Mouse (Mus musculus) lung, adult 2 months (tissue): ENCODE results near the gene Gm5617. TPM values are rescaled to one million over a fixed set of nuclear protein-coding genes. Genes with fewer than 3 reads are reported as not detected.
"Not testable (repeated sequence)": the region's sequence is repeated elsewhere in the genome, so short reads cannot be mapped to it uniquely, and the experiment has no call there.

Experiments used
- DNase-seq: peaks from one replicate; pipeline ENCODE4 v3.0.0; 2022
- H3K4me1 ChIP-seq: fragments of 200-500 bp; 2 replicates; pipeline ENCODE4 v1.6.1; 2011; ENCODE audit warnings: low read length; ENCODE audit not compliant: control insufficient read depth, insufficient read depth
- H3K4me3 ChIP-seq: fragments of 200-500 bp; replicated peaks from 2 replicates; pipeline ENCODE3; 2011; ENCODE audit warnings: low read depth, mild to moderate bottlenecking, control low read depth, low read length; ENCODE audit errors: extremely low read depth
- CTCF ChIP-seq: fragments of 200-500 bp; IDR thresholded peaks from 2 replicates; pipeline ENCODE4 v1.5.1; 2011; ENCODE audit warnings: mild to moderate bottlenecking, low read length, control low read depth; ENCODE audit not compliant: insufficient read depth
- POLR2A ChIP-seq: fragments of 200-500 bp; IDR thresholded peaks from 2 replicates; pipeline ENCODE4 v1.6.1; 2011; ENCODE audit warnings: low read depth, mild to moderate bottlenecking, control low read depth, low read length, borderline replicate concordance; ENCODE audit errors: extremely low read depth
- WGBS: fragments of 180-500 bp; shearing (Covaris S2); methylation state at CpG from one replicate; pipeline ENCODE4 v1.1.7; 2018; 5-methylcytosine and 5-hydroxymethylcytosine counted together
- polyA plus RNA-seq: library from polyadenylated mRNA; depleted of rRNA; stranded (reverse); fragments of >200 nt; gene quantifications from 2 replicates; pipeline ENCODE4 v1.2.3, GENCODE M21; 2012; rRNA removed

The Gm5617 gene
- polyA plus RNA-seq, 1 experiment: 60.2 TPM

DNA sequence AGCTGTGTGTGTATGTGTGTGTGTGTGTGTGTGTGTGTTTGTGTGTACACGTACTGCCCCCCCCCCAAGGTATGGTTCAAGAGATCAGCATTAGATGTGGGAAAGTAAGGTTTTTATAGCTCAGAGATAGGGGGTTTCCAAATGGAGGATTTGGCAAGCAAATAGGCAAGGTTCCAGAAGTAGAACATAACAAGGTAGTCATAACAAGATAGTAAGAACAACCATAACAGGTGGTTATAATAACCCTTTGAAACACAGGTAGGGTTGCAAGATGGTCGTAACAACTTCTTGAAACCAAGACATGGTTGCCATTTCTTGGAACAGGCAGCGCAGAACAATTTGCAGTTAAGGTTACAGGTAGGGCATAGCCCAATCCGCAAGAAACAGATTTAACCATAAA lies 31.3 kb downstream of the Gm5617 start:
- no peak for DNase-seq
- WGBS: 86% methylated on average over 4 of the region's 4 CpGs
- no peak overlapping the region for H3K4me3 ChIP-seq
- no peaks in the 10 kb centered on the region for H3K4me1 ChIP-seq
- TF ChIP-seq POLR2A: no peak
- no peak for TF ChIP-seq CTCF

DNA sequence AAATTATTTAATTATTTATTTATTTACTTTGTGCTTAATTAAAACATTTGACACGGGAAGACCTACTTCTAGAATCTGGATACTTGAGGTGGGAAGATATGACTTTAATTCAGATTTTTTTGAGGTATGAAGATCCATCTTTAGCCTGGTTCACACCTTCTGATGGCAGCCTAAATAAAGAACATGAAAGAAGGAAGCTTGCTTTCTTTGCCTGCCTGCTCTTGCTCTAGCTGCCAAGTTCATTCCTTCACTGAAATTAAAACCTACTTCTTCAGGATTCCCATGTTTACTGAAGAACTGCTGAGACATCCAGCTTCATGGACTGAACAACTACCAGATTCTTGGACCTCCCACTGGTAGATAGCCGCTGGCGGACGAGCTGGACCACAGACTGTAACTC lies 36.1 kb downstream of the Gm5617 start:
- TF ChIP-seq POLR2A: no peak
- TF ChIP-seq CTCF: no peak
- no peak for DNase-seq
- WGBS: 79% methylated on average over 4 of the region's 4 CpGs
- Histone ChIP-seq H3K4me1 (no peaks in the 10 kb centered on the region), H3K4me3 (no peak overlapping the region)

DNA sequence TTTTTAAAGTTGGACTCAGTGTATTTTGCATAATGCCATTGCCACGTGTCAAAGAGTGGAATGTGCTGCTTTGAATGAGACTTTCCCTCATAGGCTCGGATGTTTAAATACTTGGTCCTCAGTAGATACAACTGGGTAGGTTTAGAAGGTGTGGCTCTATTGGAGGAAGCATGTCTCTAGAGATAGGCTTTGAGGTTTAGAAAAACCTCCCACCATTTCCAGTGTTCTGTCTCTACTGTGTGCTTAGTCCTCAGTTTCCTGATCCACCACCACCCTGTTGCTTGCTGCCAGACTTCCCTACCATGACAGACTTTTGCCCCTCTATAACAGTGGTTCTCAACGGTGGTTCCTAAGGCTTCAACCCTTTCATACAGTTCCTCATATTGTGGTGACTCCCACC lies 37.0 kb downstream of the Gm5617 start:
- TF ChIP-seq CTCF: no peak
- no peak for TF ChIP-seq POLR2A
- no peak for DNase-seq
- Histone ChIP-seq H3K4me1 (no peaks in the 10 kb centered on the region), H3K4me3 (no peak overlapping the region)
- 46% methylated on average over 3 of the region's 3 CpGs for WGBS

GRCm38 (mm10) chr9:48532730-48533129 lies 37.5 kb downstream of the Gm5617 start:
- Histone ChIP-seq H3K4me3 (no peak overlapping the region), H3K4me1 (no peaks in the 10 kb centered on the region)
- 43% methylated on average over 2 of the region's 2 CpGs for WGBS
- DNase-seq: no peak
- TF ChIP-seq POLR2A (no peak), CTCF (no peak)

- WGBS: 59% methylated on average over 1 of the region's 1 CpGs
- TF ChIP-seq CTCF (no peak), POLR2A (no peak)
- H3K4me1 ChIP-seq: no peaks in the 10 kb centered on the region
- H3K4me3 ChIP-seq: no peak overlapping the region
- DNase-seq: no peak
Observed at GRCm38 (mm10) chr9:48536414-48536813, 41.2 kb downstream of the Gm5617 start.

- not testable (repeated sequence) for H3K4me1 ChIP-seq, H3K4me3 ChIP-seq, DNase-seq
- WGBS: 71% methylated on average over 1 of the region's 1 CpGs
Observed at GRCm38 (mm10) chr9:48537616-48538015, 42.4 kb downstream of the Gm5617 start.

DNA sequence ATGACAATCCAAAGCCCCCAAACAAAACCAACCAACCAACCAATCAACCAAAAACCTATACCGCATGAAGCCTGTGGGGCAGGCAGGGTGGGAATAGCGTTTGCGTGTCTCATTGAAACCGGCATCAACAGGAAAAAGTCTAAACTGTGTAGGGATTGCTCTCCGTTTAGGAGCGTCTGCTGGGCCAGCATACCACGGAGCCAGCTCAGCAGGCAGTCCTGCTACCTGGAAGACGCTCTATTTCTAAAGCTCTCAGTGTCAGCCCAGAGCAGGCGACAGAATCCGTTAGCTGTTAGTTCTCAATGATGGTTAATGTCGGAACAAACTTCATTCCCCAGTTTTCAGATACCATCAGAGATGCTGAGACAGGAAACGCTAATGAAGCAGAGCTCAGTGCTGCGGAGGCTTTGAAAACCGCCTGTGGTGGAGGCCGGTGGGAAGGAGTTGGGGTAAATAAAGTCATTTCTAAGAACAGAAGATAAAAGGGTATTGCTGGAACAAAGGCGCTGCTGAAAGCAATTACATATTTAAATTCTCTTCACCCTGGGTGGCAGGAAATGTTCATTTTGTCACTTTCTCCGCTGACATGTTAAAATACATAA lies 42.9 kb downstream of the Gm5617 start:
- WGBS: 10% methylated on average over 17 of the region's 17 CpGs
- TF ChIP-seq CTCF (no peak), POLR2A (no peak)
- Histone ChIP-seq H3K4me3 (no peak overlapping the region), H3K4me1 (no peaks in the 10 kb centered on the region)
- DNase-seq: no peak

- no peaks in the 10 kb centered on the region for H3K4me1 ChIP-seq
- 19% methylated on average over 12 of the region's 12 CpGs for WGBS
- no peak for DNase-seq
- no peak overlapping the region for H3K4me3 ChIP-seq
- TF ChIP-seq CTCF: no peak
- TF ChIP-seq POLR2A: no peak
Observed at GRCm38 (mm10) chr9:48538688-48539087, 43.4 kb downstream of the Gm5617 start.

Other genes with a start within 250 kb of the Gm5617 start
- 3.0 and 3.1 TPM in 2 replicates for gene Nxpe2, start 142.0 kb upstream of the Gm5617 start, polyA plus RNA-seq
- 64.0 and 77.6 TPM in 2 replicates for gene Rexo2, start 14.8 kb upstream of the Gm5617 start, polyA plus RNA-seq
- gene Rbm7, start 143 bp upstream of the Gm5617 start, polyA plus RNA-seq: 18.7 and 25.2 TPM in 2 replicates
- 5.1 and 5.5 TPM in 2 replicates for gene Nnmt, start 109.7 kb downstream of the Gm5617 start, polyA plus RNA-seq